Mouse (Mus musculus) stomach, embryonic 14.5 days (tissue): ENCODE data around the gene Krtap4-2. TPM values are rescaled to one million over a fixed set of nuclear protein-coding genes. Genes with fewer than 3 reads are reported as not detected.
"Not testable (repeated sequence)": the region's sequence is repeated elsewhere in the genome, so short reads cannot be mapped to it uniquely, and the experiment has no call there.

Experiments
- ATAC-seq: fragments of 200-750 bp; cut with Nextera tagmentation; 2 replicates; pipeline ENCODE4 v1.8.0; 2017; ENCODE audit warnings: low read depth, moderate TSS enrichment; ENCODE audit not compliant: insufficient number of reproducible peaks, insufficient read depth, low FRiP score
- H3K27ac ChIP-seq: fragments of 300-500 bp; sonication (generic); 2 replicates; pipeline ENCODE4 v1.5.1; 2014; ENCODE audit warnings: mild to moderate bottlenecking, low read length, moderate library complexity, mixed read lengths
- H3K27me3 ChIP-seq: fragments of 300-500 bp; sonication (generic); 2 replicates; pipeline ENCODE4 v1.6.1; 2014; ENCODE audit warnings: low read length, control low read depth, mixed read lengths; ENCODE audit not compliant: control insufficient read depth, insufficient read depth
- H3K36me3 ChIP-seq: fragments of 300-500 bp; sonication (generic); 2 replicates; pipeline ENCODE4 v1.6.1; 2014; ENCODE audit warnings: mild to moderate bottlenecking, control low read depth, low read length, moderate library complexity, mixed read lengths; ENCODE audit not compliant: control insufficient read depth, insufficient read depth
- H3K4me1 ChIP-seq: fragments of 300-500 bp; sonication (generic); 2 replicates; pipeline ENCODE4 v1.6.1; 2014; ENCODE audit warnings: low read length, control low read depth, mixed read lengths; ENCODE audit not compliant: control insufficient read depth, insufficient read depth
- H3K4me2 ChIP-seq: fragments of 300-500 bp; sonication (generic); replicated peaks from 2 replicates; pipeline ENCODE4 v1.6.1; 2014; ENCODE audit warnings: low read depth, low read length, control low read depth
- H3K4me3 ChIP-seq: fragments of 300-500 bp; sonication (generic); 2 replicates; pipeline ENCODE4 v1.5.1; 2014; ENCODE audit warnings: low read depth, low read length, control low read depth
- H3K9ac ChIP-seq: fragments of 300-500 bp; sonication (generic); replicated peaks from 2 replicates; pipeline ENCODE4 v1.6.1; 2014; ENCODE audit warnings: low read depth, mild to moderate bottlenecking, control low read depth, low read length, moderate library complexity, mixed read lengths
- H3K9me3 ChIP-seq: fragments of 300-500 bp; sonication (generic); 2 replicates; pipeline ENCODE4 v1.6.1; 2016; ENCODE audit warnings: low read depth, low read length, control low read depth; ENCODE audit not compliant: control insufficient read depth
- WGBS: fragments of 180-500 bp; shearing (Covaris S2); extraction: QIAGEN DNeasy Blood & Tissue Kit; methylation state at CpG from one replicate; pipeline ENCODE4 v1.1.7; 2014; 5-methylcytosine and 5-hydroxymethylcytosine counted together
- polyA plus RNA-seq: library from polyadenylated mRNA; unstranded; fragments of >200 nt; fragmentation: Nextera tagmentation; extraction: Ambion mirVana; gene quantifications from 2 replicates; pipeline ENCODE4 v1.2.1, GENCODE M21; 2014

Gene Krtap4-2
- not detected in 2 replicates for polyA plus RNA-seq

DNA sequence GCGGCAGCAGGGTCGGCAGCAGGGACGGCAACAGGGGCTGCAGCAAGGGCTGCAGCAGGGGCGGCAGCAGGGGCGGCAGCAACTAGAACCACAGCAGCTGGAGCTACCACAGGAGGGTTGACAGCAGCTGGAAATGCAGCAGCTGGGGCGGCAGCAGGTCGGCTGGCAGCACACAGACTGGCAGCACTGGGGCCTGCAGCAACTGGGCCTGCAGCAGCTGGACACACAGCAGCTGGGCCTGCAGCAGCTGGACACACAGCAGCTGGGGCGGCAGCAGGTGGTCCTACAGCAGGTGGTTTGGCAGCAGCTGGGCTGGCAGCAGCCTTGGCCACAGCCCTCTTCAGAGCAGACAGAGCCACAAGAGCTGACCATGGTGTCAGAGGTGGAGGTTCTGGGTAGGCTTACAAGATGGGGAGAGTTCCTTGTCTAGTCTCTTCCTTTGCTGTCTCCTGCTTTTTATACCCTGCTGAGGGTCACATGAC lies at the start of gene Krtap4-2:
Krtap4-2 (minus strand) TSS at position 432 of the 482 bp plus-strand sequence.
- no peak within 1 kb of the TSS for H3K27ac ChIP-seq
- H3K4me3 ChIP-seq: no peak within 1 kb of the TSS
- no peak for ATAC-seq
- H3K9me3 ChIP-seq: no peaks in the 10 kb centered on the region
- H3K4me1 ChIP-seq: no peaks in the 10 kb centered on the region
- WGBS: 30% methylated on average over 8 of the region's 8 CpGs
- H3K9ac ChIP-seq: no peak within 1 kb of the TSS
- H3K27me3 ChIP-seq: no peaks in the 10 kb centered on the region
- no peaks in the 10 kb centered on the region for H3K36me3 ChIP-seq
- no peak within 1 kb of the TSS for H3K4me2 ChIP-seq

- no peaks in the 10 kb centered on the region for H3K9me3 ChIP-seq
- H3K27ac ChIP-seq: no peak overlapping the region
- 86% methylated on average over 2 of the region's 2 CpGs for WGBS
- no peak overlapping the region for H3K4me3 ChIP-seq
- H3K9ac ChIP-seq: no peak overlapping the region
- no peak for ATAC-seq
- H3K36me3 ChIP-seq: no peaks in the 10 kb centered on the region
- no peaks in the 10 kb centered on the region for H3K27me3 ChIP-seq
- no peak overlapping the region for H3K4me2 ChIP-seq
- no peaks in the 10 kb centered on the region for H3K4me1 ChIP-seq
These were observed 48.6 kb upstream of the Krtap4-2 start for GRCm38 (mm10) chr11:99683481-99683880.

GRCm38 (mm10) chr11:99665860-99666259 lies 31.0 kb upstream of the Krtap4-2 start, which contains the start of gene Krtap4-6:
Gene Krtap4-6, minus strand, starts transcription at chr11:99665960.
- no peak for ATAC-seq
- Histone ChIP-seq H3K4me1 (no peaks in the 10 kb centered on the region), H3K27ac (no peak within 1 kb of the TSS), H3K27me3 (no peaks in the 10 kb centered on the region), H3K4me3 (no peak within 1 kb of the TSS), H3K4me2 (no peak within 1 kb of the TSS), H3K9ac (no peak within 1 kb of the TSS), H3K36me3 (no peaks in the 10 kb centered on the region), H3K9me3 (no peaks in the 10 kb centered on the region)

DNA sequence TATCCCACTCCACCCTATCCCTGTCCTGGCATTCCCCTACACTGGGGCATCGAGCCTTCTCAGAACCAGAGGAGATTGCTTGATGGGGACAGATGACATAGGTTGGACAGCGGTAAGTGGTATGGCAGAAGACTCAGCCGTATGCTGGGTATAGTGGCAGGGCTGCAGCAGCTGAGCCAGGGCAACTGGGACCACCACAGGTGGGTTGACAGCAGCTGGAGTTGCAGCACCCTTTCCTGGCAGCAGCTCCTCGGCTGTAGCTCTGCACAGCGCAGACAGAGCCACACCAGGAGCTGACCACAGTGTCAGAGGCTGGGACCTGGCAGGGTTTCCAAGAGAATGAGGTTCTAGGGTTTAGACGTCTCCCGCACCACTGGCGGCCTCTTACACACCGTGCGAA lies 27.9 kb upstream of the Krtap4-2 start:
- WGBS: 78% methylated on average over 10 of the region's 10 CpGs

GRCm38 (mm10) chr11:99659256-99659655 lies 24.4 kb upstream of the Krtap4-2 start:
- WGBS: 92% methylated on average over 4 of the region's 4 CpGs
- no peaks in the 10 kb centered on the region for H3K9me3 ChIP-seq
- no peaks in the 10 kb centered on the region for H3K36me3 ChIP-seq

More for the DNA sequence above, 27.9 kb upstream of the Krtap4-2 start:
- Histone ChIP-seq H3K36me3 (no peaks in the 10 kb centered on the region), H3K9ac (no peak overlapping the region), H3K27me3 (no peaks in the 10 kb centered on the region), H3K4me2 (no peak overlapping the region), H3K27ac (no peak overlapping the region), H3K4me3 (no peak overlapping the region), H3K4me1 (no peaks in the 10 kb centered on the region), H3K9me3 (no peaks in the 10 kb centered on the region)
- no peak for ATAC-seq

DNA sequence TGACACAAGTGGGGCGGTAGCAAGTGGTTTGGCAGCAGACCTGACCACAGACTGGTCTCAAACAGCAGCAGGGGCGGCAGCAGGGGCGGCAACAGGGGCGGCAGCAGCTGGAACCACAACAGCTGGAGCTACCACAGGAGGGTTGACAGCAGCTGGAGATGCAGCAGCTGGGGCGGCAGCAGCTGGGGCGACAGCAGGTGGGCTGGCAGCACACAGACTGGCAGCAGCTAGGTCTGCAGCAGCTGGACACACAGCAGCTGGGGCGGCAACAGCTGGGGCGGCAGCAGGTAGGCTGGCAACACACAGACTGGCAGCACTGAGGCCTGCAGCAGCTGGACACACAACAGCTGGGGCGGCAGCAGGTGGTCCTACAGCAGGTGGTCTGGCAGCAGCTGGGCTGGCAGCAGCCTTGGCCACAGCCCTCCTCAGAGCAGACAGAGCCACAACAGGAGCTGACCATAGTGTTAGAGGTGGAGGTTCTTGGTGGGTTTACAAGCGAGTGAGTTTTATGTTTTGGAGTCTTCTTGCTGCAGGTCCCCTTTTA lies 23.7 kb upstream of the Krtap4-2 start, which contains the start of gene Gm11563:
Gm11563 (minus strand) TSS at position 494 of the 544 bp plus-strand sequence.
- not testable (repeated sequence) for H3K27me3 ChIP-seq, H3K27ac ChIP-seq, H3K9me3 ChIP-seq, H3K36me3 ChIP-seq, H3K4me3 ChIP-seq, H3K4me2 ChIP-seq, H3K9ac ChIP-seq, ATAC-seq, H3K4me1 ChIP-seq
- 59% methylated on average over 10 of the region's 10 CpGs for WGBS

More at GRCm38 (mm10) chr11:99659256-99659655, 24.4 kb upstream of the Krtap4-2 start:
- H3K9ac ChIP-seq: no peak overlapping the region
- no peak overlapping the region for H3K27ac ChIP-seq
- H3K4me2 ChIP-seq: no peak overlapping the region
- no peaks in the 10 kb centered on the region for H3K27me3 ChIP-seq
- no peak overlapping the region for H3K4me3 ChIP-seq
- H3K4me1 ChIP-seq: no peaks in the 10 kb centered on the region
- ATAC-seq: no peak

DNA sequence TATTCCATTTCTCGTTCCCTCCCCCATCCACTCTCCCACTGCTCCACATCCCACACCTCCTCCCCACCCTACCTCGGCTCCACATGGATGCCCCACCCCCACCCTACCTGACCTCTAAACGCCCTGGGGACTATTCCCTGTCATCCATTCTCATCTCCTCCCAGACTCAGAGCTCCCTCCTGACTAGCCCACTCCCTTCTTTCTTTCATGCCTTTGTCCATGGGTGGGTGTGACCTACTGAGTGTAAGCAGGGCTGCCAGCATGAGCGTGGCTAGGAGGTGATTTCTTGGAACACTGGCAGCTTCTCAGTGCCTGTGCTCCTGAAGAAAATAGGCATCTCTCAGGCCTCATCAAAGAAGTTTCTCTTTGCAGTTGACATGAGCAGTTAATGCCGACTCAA lies 22.2 kb upstream of the Krtap4-2 start:
- Histone ChIP-seq H3K36me3 (no peaks in the 10 kb centered on the region), H3K9me3 (no peaks in the 10 kb centered on the region), H3K4me1 (no peaks in the 10 kb centered on the region), H3K27ac (no peak overlapping the region), H3K9ac (no peak overlapping the region), H3K4me3 (no peak overlapping the region), H3K4me2 (no peak overlapping the region), H3K27me3 (no peaks in the 10 kb centered on the region)
- WGBS: 40% methylated on average over 5 of the region's 5 CpGs
- ATAC-seq: no peak

- no peak for ATAC-seq
- Histone ChIP-seq H3K4me2 (no peak within 1 kb of the TSS), H3K4me1 (no peaks in the 10 kb centered on the region), H3K9me3 (no peaks in the 10 kb centered on the region), H3K27ac (no peak within 1 kb of the TSS), H3K4me3 (no peak within 1 kb of the TSS), H3K27me3 (no peaks in the 10 kb centered on the region), H3K36me3 (no peaks in the 10 kb centered on the region), H3K9ac (no peak within 1 kb of the TSS)
- 83% methylated on average over 2 of the region's 2 CpGs for WGBS
These were observed 15.3 kb upstream of the Krtap4-2 start, which contains the start of gene Gm11555 for GRCm38 (mm10) chr11:99650136-99650535. Gene Gm11555, minus strand, starts transcription at chr11:99650236.

GRCm38 (mm10) chr11:99646444-99646843 lies 11.6 kb upstream of the Krtap4-2 start:
- no peak overlapping the region for H3K4me2 ChIP-seq

More at GRCm38 (mm10) chr11:99646444-99646843, 11.6 kb upstream of the Krtap4-2 start:
- H3K4me1 ChIP-seq: no peaks in the 10 kb centered on the region
- H3K36me3 ChIP-seq: no peaks in the 10 kb centered on the region
- no peak overlapping the region for H3K9ac ChIP-seq
- H3K27ac ChIP-seq: no peak overlapping the region
- 86% methylated on average over 15 of the region's 15 CpGs for WGBS
- H3K4me3 ChIP-seq: no peak overlapping the region
- ATAC-seq: no peak
- no peaks in the 10 kb centered on the region for H3K27me3 ChIP-seq
- H3K9me3 ChIP-seq: no peaks in the 10 kb centered on the region
